Mouse (Mus musculus): ENCODE data around the gene Krtap26-1. TPM values are rescaled to one million over a fixed set of nuclear protein-coding genes. Genes with fewer than 3 reads are reported as not detected.

Krtap26-1 gene
- not detected in 2 replicates for polyA plus RNA-seq (2015; fragmentation: Nextera tagmentation; extraction: Ambion mirVana)

GRCm38 (mm10) chr16:88647358-88647846, at the start of gene Krtap26-1:
TSS of gene Krtap26-1 (minus strand) at chr16:88647796.
- 67% methylated on average over 10 of the region's 10 CpGs for WGBS (ENCODE audit: insufficient replicate concordance)
- H3K27me3 ChIP-seq (ENCODE audit: control insufficient read depth, insufficient read depth, low read depth, low read length) = no peaks in the 10 kb centered on the region
- no peaks in the 10 kb centered on the region for H3K9me3 ChIP-seq (replicated peaks; ENCODE audit: control insufficient read depth, low read length)
- H3K4me2 ChIP-seq (ENCODE audit: low read depth, low read length) = no peak within 1 kb of the TSS
- no peak within 1 kb of the TSS for H3K9ac ChIP-seq (ENCODE audit: low read depth, low read length)
- H3K36me3 ChIP-seq (ENCODE audit: control insufficient read depth, insufficient read depth) = no peaks in the 10 kb centered on the region
- no peak within 1 kb of the TSS for H3K27ac ChIP-seq (ENCODE audit: low read length)
- H3K4me1 ChIP-seq (ENCODE audit: control insufficient read depth, low read depth, low read length) = no peaks in the 10 kb centered on the region
- no peak for ATAC-seq (ENCODE audit: low read depth)
- H3K4me3 ChIP-seq (ENCODE audit: low read depth, low read length) = no peak within 1 kb of the TSS

DNA sequence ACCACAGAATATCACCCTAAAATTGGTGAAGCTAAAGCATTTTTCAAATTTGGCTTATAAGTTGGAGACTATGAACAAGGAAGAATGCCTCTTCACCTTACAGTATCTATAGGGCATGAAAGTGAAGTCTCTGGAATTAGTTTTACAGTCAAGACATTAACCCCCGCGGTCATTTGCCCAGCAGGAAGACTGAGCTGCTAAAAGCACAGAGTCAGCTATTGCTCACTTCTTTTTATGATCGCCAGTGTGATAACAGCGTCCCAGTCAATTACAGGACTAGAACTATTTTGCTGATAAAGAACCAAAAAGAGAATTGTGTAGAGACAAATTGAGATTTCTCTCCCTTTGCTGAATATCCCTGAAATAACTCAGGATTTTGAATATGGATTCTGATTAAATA, 48.7 kb upstream of the Krtap26-1 start:
- H3K4me3 ChIP-seq (ENCODE audit: low read depth, low read length) = no peak overlapping the region
- WGBS (ENCODE audit: insufficient replicate concordance) = 55% methylated on average over 4 of the region's 4 CpGs
- no peaks in the 10 kb centered on the region for H3K4me1 ChIP-seq (ENCODE audit: control insufficient read depth, low read depth, low read length)
- H3K9me3 ChIP-seq (replicated peaks; ENCODE audit: control insufficient read depth, low read length) = no peaks in the 10 kb centered on the region
- H3K27me3 ChIP-seq (ENCODE audit: control insufficient read depth, insufficient read depth, low read depth, low read length) = no peaks in the 10 kb centered on the region
- no peak overlapping the region for H3K4me2 ChIP-seq (ENCODE audit: low read depth, low read length)
- H3K27ac ChIP-seq (ENCODE audit: low read length) = no peak overlapping the region
- no peak overlapping the region for H3K9ac ChIP-seq (ENCODE audit: low read depth, low read length)
- no peaks in the 10 kb centered on the region for H3K36me3 ChIP-seq (ENCODE audit: control insufficient read depth, insufficient read depth)
- ATAC-seq (ENCODE audit: low read depth) = no peak

DNA sequence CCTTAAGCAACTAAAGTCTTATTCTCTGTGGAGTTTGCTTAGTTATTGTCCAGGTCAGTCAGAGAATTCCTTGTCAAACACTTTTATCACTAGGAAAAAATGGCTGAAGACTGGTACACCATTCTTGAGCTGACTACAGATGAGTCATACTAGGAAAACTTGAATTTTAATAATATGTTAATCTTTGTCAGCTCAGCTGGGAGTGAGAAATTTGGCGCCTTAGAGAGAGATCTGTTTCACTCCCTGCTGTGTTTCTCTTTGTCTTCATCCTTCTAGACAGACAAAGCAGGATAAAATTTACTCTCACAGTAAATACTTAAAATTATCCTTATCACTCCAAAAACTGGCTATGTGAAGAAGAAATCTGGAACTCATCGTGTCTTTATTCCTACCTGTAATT, 33.7 kb upstream of the Krtap26-1 start:
- no peaks in the 10 kb centered on the region for H3K9me3 ChIP-seq (replicated peaks; ENCODE audit: control insufficient read depth, low read length)
- no peaks in the 10 kb centered on the region for H3K36me3 ChIP-seq (ENCODE audit: control insufficient read depth, insufficient read depth)
- WGBS (ENCODE audit: insufficient replicate concordance) = 47% methylated on average over 2 of the region's 2 CpGs
- no peaks in the 10 kb centered on the region for H3K4me1 ChIP-seq (ENCODE audit: control insufficient read depth, low read depth, low read length)
- no peak overlapping the region for H3K4me2 ChIP-seq (ENCODE audit: low read depth, low read length)
- no peak overlapping the region for H3K27ac ChIP-seq (ENCODE audit: low read length)
- H3K27me3 ChIP-seq (ENCODE audit: control insufficient read depth, insufficient read depth, low read depth, low read length) = no peaks in the 10 kb centered on the region
- no peak overlapping the region for H3K4me3 ChIP-seq (ENCODE audit: low read depth, low read length)
- no peak for ATAC-seq (ENCODE audit: low read depth)
- H3K9ac ChIP-seq (ENCODE audit: low read depth, low read length) = no peak overlapping the region

DNA sequence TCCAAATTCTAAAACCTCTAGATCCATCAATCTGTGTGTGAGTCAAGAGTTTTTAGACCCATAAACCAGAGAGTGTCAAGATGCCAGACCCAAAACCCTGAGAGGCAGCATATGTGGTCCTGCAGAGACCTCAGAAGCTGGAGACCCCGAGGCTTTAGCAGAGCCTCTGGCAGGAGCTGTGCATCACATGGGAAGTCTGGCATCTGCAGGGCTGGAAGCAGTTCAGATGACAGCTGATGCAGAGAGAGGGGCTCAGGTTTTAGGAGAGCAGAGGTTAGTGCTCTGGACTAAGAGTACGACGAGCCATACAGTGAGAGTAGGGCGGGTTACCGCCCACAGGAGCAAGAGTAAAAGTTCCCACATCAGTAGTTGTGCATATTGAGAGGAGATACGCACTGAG, 31.5 kb upstream of the Krtap26-1 start:
- H3K27me3 ChIP-seq (ENCODE audit: control insufficient read depth, insufficient read depth, low read depth, low read length) = no peaks in the 10 kb centered on the region
- no peak overlapping the region for H3K4me2 ChIP-seq (ENCODE audit: low read depth, low read length)
- H3K9me3 ChIP-seq (replicated peaks; ENCODE audit: control insufficient read depth, low read length) = no peaks in the 10 kb centered on the region
- no peak overlapping the region for H3K4me3 ChIP-seq (ENCODE audit: low read depth, low read length)
- no peak overlapping the region for H3K9ac ChIP-seq (ENCODE audit: low read depth, low read length)
- H3K4me1 ChIP-seq (ENCODE audit: control insufficient read depth, low read depth, low read length) = no peaks in the 10 kb centered on the region
- 73% methylated on average over 6 of the region's 6 CpGs for WGBS (ENCODE audit: insufficient replicate concordance)
- H3K36me3 ChIP-seq (ENCODE audit: control insufficient read depth, insufficient read depth) = no peaks in the 10 kb centered on the region
- H3K27ac ChIP-seq (ENCODE audit: low read length) = no peak overlapping the region
- no peak for ATAC-seq (ENCODE audit: low read depth)

GRCm38 (mm10) chr16:88671571-88671970, 24.0 kb upstream of the Krtap26-1 start, which contains the start of gene Krtap27-1:
TSS of gene Krtap27-1 (minus strand) at chr16:88671671.
- Histone ChIP-seq H3K4me3 (ENCODE audit: low read depth, low read length) (no peak within 1 kb of the TSS), H3K27me3 (ENCODE audit: control insufficient read depth, insufficient read depth, low read depth, low read length) (no peaks in the 10 kb centered on the region), H3K4me1 (ENCODE audit: control insufficient read depth, low read depth, low read length) (no peaks in the 10 kb centered on the region), H3K27ac (ENCODE audit: low read length) (no peak within 1 kb of the TSS), H3K9ac (ENCODE audit: low read depth, low read length) (no peak within 1 kb of the TSS), H3K4me2 (ENCODE audit: low read depth, low read length) (no peak within 1 kb of the TSS), H3K36me3 (ENCODE audit: control insufficient read depth, insufficient read depth) (no peaks in the 10 kb centered on the region), H3K9me3 (replicated peaks; ENCODE audit: control insufficient read depth, low read length) (no peaks in the 10 kb centered on the region)
- no peak for ATAC-seq (ENCODE audit: low read depth)
- 62% methylated on average over 4 of the region's 4 CpGs for WGBS (ENCODE audit: insufficient replicate concordance)

DNA sequence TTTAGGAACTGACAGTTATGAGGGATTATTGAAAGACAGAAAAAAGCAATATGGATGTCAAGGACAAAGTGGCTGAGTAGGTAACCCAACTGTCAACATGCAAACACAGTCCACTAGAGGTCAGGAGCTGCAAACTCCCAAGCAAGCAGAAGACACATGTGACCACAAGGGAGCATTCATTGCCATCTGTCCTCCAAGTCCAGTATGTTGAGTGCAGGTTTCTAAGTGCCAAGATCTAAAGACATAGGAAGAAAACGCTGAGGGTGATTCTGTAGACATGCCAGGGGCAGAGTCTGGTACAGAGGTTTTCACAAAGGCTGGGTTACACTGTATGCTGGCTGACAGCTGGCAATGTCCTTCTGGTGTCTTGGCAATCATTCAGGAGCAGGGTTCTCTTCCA, 9.8 kb upstream of the Krtap26-1 start:
- Histone ChIP-seq H3K4me3 (ENCODE audit: low read depth, low read length) (no peak overlapping the region), H3K27me3 (ENCODE audit: control insufficient read depth, insufficient read depth, low read depth, low read length) (no peaks in the 10 kb centered on the region), H3K9ac (ENCODE audit: low read depth, low read length) (no peak overlapping the region), H3K27ac (ENCODE audit: low read length) (no peak overlapping the region), H3K9me3 (replicated peaks; ENCODE audit: control insufficient read depth, low read length) (no peaks in the 10 kb centered on the region), H3K4me2 (ENCODE audit: low read depth, low read length) (no peak overlapping the region), H3K4me1 (ENCODE audit: control insufficient read depth, low read depth, low read length) (no peaks in the 10 kb centered on the region), H3K36me3 (ENCODE audit: control insufficient read depth, insufficient read depth) (no peaks in the 10 kb centered on the region)
- ATAC-seq (ENCODE audit: low read depth) = no peak
- WGBS (ENCODE audit: insufficient replicate concordance) = 26% methylated on average over 1 of the region's 1 CpGs

- no peaks in the 10 kb centered on the region for H3K27me3 ChIP-seq (ENCODE audit: control insufficient read depth, insufficient read depth, low read depth, low read length)
- H3K36me3 ChIP-seq (ENCODE audit: control insufficient read depth, insufficient read depth) = no peaks in the 10 kb centered on the region
- H3K9me3 ChIP-seq (replicated peaks; ENCODE audit: control insufficient read depth, low read length) = no peaks in the 10 kb centered on the region
- no peak overlapping the region for H3K4me2 ChIP-seq (ENCODE audit: low read depth, low read length)
- H3K27ac ChIP-seq (ENCODE audit: low read length) = no peak overlapping the region
- no peak for ATAC-seq (ENCODE audit: low read depth)
- no peak overlapping the region for H3K4me3 ChIP-seq (ENCODE audit: low read depth, low read length)
- no peak overlapping the region for H3K9ac ChIP-seq (ENCODE audit: low read depth, low read length)
- no peaks in the 10 kb centered on the region for H3K4me1 ChIP-seq (ENCODE audit: control insufficient read depth, low read depth, low read length)
- WGBS (ENCODE audit: insufficient replicate concordance) = 34% methylated on average over 2 of the region's 2 CpGs
Measured at GRCm38 (mm10) chr16:88651952-88652351, 4.4 kb upstream of the Krtap26-1 start.

DNA sequence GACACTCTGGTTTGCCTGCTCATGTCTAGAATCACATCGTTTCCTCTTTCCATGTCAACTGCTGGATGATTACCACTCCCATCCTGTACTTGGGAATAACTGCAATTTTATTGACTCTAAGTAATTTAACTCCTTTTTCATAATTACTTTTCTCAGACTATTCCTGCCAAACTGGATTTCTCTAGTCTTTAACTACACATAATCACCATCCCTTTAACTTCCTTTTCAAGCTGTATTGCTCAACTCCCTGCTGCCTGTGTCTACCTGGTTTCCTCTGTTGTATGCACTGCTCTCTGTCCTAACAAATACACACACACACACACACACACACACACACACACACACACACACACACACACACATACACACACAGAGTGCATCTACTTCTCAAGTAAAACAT, 3.5 kb upstream of the Krtap26-1 start:
- Histone ChIP-seq H3K36me3 (ENCODE audit: control insufficient read depth, insufficient read depth) (no peaks in the 10 kb centered on the region), H3K27me3 (ENCODE audit: control insufficient read depth, insufficient read depth, low read depth, low read length) (no peaks in the 10 kb centered on the region), H3K9ac (ENCODE audit: low read depth, low read length) (no peak overlapping the region), H3K9me3 (replicated peaks; ENCODE audit: control insufficient read depth, low read length) (no peaks in the 10 kb centered on the region), H3K4me1 (ENCODE audit: control insufficient read depth, low read depth, low read length) (no peaks in the 10 kb centered on the region), H3K27ac (ENCODE audit: low read length) (no peak overlapping the region), H3K4me2 (ENCODE audit: low read depth, low read length) (no peak overlapping the region), H3K4me3 (ENCODE audit: low read depth, low read length) (no peak overlapping the region)
- no peak for ATAC-seq (ENCODE audit: low read depth)
- WGBS (ENCODE audit: insufficient replicate concordance) = 62% methylated on average over 1 of the region's 1 CpGs

GRCm38 (mm10) chr16:88646366-88647111, 1.1 kb downstream of the Krtap26-1 start:
- H3K9ac ChIP-seq (ENCODE audit: low read depth, low read length) = no peak overlapping the region
- no peaks in the 10 kb centered on the region for H3K27me3 ChIP-seq (ENCODE audit: control insufficient read depth, insufficient read depth, low read depth, low read length)
- H3K36me3 ChIP-seq (ENCODE audit: control insufficient read depth, insufficient read depth) = no peaks in the 10 kb centered on the region
- no peak overlapping the region for H3K4me3 ChIP-seq (ENCODE audit: low read depth, low read length)
- no peak overlapping the region for H3K4me2 ChIP-seq (ENCODE audit: low read depth, low read length)
- ATAC-seq (ENCODE audit: low read depth) = no peak
- no peak overlapping the region for H3K27ac ChIP-seq (ENCODE audit: low read length)
- 68% methylated on average over 8 of the region's 8 CpGs for WGBS (ENCODE audit: insufficient replicate concordance)
- H3K9me3 ChIP-seq (replicated peaks; ENCODE audit: control insufficient read depth, low read length) = no peaks in the 10 kb centered on the region
- H3K4me1 ChIP-seq (ENCODE audit: control insufficient read depth, low read depth, low read length) = no peaks in the 10 kb centered on the region
